Mouse (Mus musculus): ENCODE measurements at regions not wholly inside any gene's neighbourhood (a gene's known extent, or its start where the extent isn't known, plus 50 kb on each side); places are given as distances from the start of the nearest gene placed in this dataset.

DNA sequence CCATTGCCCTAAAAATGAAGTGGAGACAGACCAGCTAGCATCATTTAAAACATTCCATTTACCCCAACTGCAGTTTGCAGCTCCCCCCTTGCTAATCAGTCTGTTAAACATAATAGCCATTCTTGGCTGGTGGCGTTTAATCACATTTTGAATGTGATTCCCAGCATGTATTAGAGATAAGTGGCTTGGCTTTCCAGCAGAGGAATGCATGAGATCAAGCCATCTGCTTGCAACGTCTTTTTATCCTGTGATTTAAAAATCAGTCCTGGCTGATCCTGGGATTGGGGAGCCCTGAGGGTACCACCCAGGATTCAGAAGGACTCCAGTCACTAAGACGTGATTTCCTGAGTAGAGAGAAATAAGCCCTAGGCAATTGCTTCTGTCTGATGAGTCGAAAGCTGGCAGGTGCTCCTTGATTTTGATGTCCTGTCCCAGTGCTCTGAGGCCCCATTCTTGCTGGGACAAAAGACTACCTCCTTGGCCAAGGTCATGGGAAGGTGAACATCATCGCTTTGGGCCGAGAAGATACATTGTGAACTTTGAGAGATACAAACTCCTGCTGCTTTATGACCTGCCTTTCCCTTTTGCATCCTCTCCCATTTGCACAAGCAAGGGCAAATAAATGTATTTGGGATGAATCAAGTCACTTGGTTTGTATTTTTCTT is 623.8 kb downstream of the Tmem132b start:
- DNase-seq (ENCODE audit: low spot score in 2 of 2) = no peak

DNA sequence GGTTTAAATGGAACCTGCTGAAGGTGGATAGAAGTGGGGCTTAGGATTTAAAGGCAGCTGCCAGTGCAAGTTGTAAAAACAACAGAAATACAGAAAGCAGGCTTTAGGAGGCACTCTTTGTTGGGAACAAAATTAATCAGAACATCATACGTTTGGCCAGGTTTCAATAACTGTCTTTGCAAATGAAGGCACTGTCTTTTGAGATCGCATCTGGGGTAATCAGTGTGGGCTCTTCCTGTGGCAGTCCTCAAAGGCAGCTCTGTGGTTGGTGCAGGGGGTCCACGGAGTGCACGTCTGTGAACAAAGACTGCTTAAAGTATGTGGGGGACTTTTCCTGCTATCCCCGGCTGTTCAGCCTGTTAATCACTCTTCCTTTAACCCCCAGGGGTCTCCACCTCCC is 654.5 kb downstream of the Tmem132b start:
- DNase-seq (ENCODE audit: low spot score in 2 of 2) = no peak

DNA sequence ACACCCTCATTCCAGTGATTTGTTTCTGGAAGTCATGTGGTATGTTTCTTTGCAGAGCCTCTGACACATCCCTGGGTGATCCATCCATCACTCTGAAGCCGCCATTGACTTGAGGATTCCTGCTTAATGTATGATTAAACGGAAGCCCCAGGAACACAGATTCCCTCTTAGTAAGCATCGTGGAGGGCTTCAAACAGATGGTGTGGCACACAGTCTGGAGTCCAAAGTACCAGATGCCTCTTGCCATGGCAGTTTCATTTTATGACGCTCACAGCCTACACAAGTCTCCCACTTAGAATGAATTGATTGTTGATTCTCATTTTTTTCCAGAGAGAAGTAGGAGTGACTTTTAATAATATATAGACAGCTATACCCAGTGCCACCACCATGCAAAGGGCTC is 668.3 kb downstream of the Tmem132b start:
- no peak for DNase-seq (ENCODE audit: low spot score in 2 of 2)

DNA sequence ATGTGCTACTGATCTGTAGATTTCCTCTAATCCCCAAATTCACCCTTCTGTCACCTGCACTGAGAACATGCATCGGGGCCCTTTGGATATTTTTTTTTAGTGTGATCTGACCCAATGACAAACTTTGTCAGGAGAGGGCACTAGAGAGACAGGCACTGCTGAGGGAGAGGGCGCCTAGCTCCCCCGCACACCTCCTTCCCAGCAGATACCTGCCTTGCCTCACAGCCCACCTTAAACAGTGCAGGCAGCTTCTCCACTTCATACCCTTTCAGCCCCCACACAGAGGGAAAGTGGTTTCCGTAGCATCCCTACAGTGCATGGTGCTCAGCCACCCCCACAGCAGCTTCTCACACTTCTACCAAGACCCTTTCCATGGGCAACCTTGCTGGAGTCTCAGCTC is 670.0 kb downstream of the Tmem132b start:
- DNase-seq (ENCODE audit: low spot score in 2 of 2) = no peak

DNA sequence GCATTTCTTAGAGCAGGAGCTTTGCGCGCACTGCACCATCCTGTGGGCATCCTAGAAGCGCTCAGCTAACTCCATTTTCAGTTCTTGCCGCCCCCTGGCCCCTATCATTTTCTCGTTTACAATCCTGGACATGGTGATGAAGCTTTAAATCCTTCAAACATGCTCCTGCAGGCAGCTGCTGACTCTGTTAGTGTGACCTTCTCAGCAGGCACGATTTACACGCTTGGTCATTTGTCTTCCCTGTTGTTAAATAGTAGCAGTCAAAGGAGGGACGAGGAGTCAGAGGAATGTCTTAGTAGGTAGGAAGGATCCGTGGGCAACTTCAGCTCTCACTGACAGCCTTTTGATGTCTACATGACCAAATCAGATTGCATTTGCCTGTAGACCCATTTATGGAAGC is 670.4 kb downstream of the Tmem132b start:
- DNase-seq (ENCODE audit: low spot score in 2 of 2) = no peak

DNA sequence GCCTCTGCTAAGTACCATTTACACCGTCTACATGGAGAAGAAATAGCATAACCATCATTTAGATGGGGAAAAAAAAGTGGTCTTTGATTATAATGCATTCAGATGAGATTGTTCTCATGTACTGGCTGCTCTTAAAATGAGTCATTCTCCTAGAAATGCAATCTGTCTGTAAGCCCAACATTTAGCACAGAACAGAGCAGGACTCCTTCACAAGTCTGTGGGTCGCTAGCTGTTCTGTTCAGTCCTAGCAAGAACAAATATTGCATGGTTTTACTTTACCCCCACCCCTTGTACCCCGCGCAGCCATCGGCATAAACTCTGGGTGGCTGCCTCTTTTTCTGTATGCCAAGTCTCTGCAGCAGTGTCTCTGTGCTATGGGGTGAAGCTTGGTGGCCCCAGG is 685.4 kb downstream of the Tmem132b start:
- no peak for DNase-seq (ENCODE audit: low spot score in 2 of 2)

DNA sequence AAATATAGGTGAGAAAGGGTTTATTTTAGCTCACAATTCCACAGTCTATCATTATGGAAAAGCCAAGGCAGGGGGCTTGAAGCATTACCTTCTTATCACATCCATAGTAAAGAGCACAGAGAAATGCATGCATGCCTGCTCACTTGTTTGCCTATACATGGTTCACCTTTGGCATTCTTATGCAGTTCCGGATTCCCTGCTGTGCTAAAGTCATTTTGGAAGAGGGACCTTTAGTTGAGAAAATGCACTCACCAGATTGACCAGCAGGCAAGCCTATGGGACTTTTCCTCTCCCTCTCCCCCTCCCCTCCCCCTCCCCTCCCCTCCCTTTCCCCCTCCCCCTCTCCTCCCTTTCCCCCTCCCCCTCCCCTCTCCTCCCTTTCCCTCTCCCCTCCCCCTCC is 686.2 kb downstream of the Tmem132b start:
- no peak for DNase-seq (ENCODE audit: low spot score in 2 of 2)

DNA sequence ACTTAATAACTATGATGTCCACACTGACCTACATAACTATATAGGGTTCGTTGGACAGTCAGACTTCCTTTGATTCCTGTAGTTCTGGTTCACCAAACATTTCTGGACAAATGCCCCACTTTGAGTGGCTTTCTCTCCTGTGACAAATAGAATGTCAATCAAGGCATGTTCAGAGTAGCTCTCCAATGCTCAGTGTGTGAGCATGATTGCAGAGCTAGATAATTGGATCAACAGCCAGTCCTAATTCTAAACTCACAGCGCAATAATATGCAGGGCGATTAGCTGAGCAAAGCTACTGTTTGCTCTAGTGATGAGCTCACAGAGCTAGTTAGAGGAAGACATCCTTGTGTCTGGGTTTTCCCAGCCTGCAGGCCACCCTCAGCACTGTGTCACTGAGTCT is 692.1 kb downstream of the Tmem132b start:
- DNase-seq (ENCODE audit: low spot score in 2 of 2) = no peak

DNA sequence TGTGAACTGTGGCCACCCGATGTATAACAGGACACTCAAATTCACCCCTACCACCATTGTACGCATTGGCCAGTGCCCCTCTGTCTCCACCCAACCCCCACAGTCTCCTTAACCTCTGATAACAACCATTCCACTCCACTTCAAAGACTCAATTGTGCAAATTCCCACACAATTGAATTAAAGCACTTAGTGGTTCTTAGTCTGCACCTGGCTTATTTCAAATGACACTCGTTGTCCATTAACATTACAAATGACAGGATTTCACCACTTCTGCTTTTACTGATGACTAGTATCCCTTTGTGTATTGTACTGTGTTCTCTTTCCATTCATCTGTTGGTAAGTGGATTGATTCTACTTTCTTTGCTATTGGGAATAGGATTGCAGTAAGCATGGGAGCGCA is 699.2 kb downstream of the Tmem132b start:
- DNase-seq (ENCODE audit: low spot score in 2 of 2) = no peak

DNA sequence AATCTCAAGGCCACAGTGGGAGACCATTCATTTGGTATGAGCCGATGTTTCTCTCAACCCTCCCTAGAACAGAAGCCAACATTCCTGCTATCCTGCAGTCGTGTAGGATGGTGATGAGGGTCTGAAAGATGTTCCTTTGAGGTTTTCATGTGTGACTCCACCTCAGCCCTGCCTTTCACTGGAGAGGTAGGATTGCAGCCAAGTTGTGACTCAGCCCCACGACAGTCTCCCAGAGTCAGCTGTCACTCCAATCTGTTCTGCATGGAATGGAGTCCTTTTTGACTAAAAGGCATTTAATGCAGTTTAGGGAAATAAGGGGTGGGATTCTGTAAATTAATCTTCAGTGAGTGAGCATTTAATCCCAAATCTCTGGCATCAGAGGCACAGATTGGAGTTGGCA is 706.5 kb downstream of the Tmem132b start:
- DNase-seq (ENCODE audit: low spot score in 2 of 2) = no peak

DNA sequence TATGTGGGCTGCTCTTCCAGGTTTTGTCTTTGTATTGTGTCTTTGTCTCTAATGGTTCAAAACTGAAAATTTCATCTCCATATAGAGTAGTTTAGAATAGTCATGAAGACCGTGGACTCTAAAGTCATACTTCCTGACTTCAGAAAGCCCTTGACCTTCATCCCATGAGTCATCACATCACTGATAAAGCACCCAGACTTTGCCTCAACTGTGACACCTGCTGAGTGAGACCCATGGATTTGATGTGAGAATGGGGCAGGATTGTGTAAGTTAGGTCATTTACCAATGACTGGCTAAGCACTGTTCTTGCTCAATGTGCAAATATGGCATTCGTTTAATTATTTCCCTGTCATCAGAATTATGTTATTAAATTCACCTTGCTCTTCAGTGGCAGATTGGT is 714.2 kb downstream of the Tmem132b start:
- DNase-seq (ENCODE audit: low spot score in 2 of 2) = no peak

DNA sequence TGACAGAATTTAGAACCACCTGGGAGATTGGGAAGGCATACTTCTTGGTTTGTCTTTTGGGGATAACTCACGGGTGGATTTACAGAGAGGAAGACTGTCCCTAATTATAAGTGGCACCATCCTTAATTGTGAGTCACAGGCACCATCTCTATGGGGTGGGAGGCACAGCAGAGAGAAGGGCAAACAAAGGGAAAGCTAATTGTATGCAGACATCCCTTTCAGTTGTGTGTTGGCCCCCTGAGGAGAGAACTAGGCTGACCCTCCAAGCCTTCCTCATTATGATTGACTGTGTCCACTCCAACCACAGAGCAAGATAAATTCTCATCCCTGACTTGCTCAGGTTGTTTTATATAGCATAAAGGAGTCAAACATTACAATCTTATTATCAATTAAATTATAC is 718.8 kb downstream of the Tmem132b start:
- DNase-seq (ENCODE audit: low spot score in 2 of 2) = no peak

DNA sequence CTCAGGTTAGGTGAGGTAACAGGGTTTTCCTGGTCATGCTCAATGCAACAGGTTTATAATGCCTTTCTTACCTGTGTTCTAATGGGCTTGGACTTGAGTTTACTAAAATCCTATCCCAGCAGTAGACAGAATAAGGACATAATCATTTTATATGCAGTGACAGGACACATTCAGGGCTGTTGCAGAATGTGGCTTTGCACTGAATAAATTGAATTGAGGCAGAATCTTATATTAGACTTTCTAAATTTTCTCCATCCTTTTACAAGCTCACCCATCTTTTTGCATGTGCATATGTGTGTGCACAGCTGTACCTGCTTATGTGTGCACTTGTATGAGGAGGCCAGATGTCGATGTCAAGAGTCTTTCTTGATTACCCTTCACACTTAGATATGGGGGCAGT is 723.1 kb downstream of the Tmem132b start:
- DNase-seq (ENCODE audit: low spot score in 2 of 2) = no peak

DNA sequence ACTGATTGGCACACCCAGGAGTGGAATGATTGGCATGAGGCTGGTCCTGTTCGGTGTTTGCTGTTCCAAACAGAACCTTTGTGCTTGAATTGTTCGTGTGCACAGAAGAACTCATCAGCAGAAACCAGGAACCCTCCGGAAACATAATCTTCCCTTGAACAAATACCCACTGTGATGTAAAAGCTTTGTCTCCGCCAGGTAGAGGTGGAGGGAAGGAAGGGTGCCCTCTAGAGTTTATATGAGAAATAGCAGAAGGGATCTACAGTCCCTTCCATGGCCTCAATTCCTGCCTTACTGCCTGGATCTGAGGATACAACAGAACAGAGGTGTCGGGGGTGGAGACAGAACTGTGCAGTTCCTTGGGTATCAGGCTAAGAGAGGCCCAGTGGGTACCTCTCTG is 726.3 kb downstream of the Tmem132b start:
- no peak for DNase-seq (ENCODE audit: low spot score in 2 of 2)

DNA sequence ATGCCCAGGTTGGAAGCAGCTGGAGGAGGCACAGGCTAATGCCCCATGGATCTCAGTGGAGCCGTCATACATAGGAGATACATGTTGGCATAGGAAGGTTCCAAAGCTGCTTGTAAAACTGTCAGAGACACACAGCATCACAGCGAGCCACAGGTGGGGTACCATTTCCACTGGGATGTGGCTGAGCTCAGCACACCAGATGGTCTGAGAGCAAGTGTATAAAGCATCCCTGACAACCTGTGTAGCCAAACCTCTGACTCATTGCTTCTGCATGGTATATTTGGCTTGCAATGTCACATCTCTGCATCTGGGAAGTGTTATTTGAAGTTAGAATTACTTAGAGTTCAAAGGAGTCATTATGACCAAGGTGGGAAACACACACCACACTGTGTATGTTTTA is 734.9 kb downstream of the Tmem132b start:
- no peak for DNase-seq (ENCODE audit: low spot score in 2 of 2)

DNA sequence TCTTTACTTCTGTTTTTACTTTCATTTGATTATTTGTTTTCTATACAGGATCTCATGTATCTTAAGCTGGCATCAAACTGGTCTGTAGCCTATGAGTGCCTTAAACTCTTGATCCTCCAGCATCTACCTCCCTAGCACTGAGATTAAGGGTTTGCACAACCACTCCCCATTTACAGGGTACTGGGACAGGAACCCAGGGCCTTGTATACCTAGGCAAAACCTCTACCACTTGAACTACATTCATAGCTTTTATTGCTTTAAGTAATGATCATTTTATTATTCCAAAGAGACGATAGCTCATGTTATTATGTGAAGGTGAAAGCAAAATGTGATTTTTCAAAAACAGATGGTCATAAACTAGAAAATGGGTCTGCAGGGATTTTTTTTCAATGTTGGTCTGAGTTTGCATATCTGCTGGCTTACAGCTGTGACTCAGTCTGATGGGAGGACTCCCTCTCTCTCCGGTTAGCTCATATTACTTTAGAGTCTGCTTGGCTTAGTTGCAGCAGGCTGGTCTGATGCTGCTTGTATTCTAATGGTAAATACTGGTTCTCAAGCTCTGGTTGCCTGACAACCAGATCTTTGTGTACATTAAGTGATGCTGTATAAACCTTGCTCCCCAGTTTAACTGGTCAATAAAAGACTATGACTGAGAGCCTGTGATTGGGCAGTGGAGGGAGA is 735.5 kb downstream of the Tmem132b start:
- no peak for DNase-seq (ENCODE audit: low spot score in 2 of 2)

DNA sequence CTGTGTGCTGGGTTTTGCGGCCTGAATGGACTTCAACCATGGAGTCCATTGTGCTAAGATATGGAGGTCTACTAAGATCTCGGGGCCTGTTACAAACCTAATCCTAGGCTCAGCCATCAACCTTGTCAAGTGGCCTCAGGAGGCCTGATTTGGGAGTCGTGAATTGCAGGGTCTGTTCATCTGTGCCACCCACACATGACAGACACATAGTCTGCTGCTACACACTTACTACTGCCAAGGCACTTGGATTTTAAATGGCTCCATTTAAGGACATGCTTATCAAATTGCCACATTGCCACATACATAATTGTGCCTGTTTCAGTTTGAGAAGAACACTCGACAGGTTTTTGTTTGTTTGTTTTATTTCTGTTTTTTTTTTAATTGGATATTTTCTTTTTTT is 737.0 kb downstream of the Tmem132b start:
- DNase-seq (ENCODE audit: low spot score in 2 of 2) = no peak

DNA sequence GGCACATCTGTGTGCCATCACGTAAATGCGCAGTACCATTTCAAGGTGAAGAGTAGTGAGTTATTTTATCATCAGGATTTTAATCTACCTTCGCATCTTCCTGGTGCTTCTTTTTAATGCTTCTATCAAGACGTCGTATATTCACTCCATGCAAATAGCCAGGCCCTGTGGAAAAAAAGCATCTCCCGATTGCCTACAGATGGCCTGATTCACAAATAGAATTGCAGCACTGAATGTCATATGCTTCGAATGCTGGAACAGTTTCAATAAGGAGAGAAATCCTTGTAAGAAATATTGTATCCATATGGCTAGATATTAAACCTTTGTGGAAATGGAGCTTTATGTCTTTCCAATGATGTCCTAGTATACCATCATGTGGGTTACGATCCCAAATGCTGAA is 742.7 kb downstream of the Tmem132b start:
- no peak for DNase-seq (ENCODE audit: low spot score in 2 of 2)

DNA sequence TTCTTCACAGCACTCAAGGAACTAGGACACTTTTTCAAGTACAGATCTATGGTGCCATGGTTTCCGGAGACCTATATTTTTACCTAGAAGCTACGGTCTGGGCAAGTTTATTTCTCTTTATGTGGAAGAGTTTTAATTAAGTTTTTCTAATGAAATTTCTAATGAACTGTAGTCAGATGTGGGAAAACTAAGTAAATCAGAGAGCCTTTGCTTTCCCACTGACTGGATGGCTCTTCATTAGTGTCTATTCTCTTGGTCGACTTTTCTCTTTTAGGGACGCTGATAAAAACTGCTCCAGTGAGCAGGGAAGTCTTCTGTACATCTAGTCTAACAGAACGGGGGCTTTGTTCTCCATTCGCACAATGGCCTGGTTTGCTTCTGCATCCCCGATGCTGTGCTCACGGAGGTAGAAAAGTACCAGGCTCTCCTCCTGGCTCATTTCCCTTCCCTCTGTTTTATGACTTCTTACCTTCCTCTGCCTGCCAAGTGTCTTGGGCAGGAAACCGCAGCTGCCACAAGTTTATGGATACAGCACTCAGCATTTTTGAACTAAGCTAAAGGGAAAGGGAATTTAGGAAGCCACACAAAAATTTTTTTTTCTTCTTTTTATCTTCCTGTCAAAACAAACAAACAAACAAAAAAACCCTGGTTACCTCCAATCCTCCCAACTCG is 749.6 kb downstream of the Tmem132b start:
- DNase-seq (ENCODE audit: low spot score in 2 of 2) = no peak

DNA sequence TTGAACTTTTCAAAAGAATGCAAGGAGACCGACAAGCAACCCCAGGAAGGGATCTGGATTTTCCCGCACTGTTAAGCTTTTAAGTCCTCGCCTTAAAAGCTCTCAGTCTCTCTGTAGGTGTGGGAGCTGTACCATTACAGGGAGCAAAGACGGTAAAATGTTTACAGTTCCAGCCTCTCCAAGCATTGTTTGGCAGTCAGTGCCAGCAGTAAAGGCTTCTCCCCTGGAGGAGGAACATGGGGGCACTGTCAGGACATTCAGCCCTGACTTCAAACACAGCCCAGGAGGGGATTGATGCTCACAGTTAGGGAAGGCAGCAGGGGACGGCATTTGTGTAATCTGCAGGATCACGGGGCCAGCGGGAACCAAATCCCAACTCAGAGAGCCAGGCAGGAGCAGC is 750.2 kb downstream of the Tmem132b start:
- DNase-seq (ENCODE audit: low spot score in 2 of 2) = no peak

DNA sequence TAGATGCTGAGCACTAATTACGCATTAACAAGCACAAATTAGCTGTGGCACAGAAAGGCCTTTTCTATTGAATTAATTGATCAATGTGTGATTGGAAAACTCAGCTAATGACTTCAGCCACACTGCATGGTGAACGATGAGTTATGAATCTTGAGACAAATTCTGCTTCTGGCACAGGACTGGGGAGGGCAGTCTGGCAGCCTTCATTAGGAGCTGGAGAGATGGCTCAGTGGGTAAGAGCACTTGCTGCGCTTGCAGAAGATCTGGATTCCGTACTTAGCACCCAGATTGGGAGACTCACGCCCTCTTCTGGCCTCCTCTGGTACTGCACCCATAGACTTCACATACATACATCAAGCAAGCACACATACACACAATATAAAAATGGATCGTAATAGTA is 793.3 kb downstream of the Tmem132b start:
- no peak for DNase-seq (ENCODE audit: low spot score in 2 of 2)

DNA sequence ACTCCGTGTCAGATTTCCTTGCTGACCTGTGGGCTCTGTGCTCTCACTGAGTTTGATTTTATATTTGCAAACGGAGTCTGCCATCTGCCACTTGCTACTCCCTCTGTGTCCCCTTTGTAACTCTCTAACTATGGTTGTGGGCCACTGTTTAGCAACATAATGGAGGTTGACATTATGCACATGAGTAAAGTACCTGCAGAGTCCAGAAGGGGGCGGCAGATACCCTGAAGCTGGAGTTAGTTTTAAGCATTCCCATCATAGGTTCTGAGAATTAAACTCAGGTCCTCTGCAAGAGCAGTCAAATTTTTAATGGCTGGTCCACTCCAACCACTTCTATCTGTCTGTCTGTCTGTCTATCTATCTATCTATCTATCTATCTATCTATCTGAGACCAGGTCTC is 796.7 kb downstream of the Tmem132b start:
- DNase-seq (ENCODE audit: low spot score in 2 of 2) = no peak

DNA sequence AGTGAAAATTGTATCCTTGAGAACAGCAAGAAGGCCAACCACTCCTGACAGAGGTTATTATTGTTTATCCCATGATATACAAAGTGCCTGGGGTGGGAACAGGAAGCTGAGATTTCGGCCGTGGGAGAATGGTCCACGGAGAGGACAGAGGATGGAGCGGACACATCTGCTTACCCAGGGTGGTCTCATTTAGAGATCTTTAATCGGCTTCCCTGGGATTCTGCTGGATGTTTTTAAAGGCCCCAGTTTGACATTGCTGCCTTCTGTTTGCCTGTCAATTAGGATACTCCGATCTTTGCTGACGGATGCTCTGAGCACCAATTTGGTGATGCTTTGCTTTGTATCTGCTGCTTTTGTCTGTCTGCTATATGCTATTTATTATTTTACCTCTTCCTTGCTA is 803.5 kb downstream of the Tmem132b start:
- DNase-seq (ENCODE audit: low spot score in 2 of 2) = no peak
